Mouse (Mus musculus) kidney, embryonic 15.5 days (tissue): ENCODE results near the gene Rangrf. TPM values are rescaled to one million over a fixed set of nuclear protein-coding genes. Genes with fewer than 3 reads are reported as not detected.
A peak's percentile ranks its signal among the peaks of the same experiment; 100 is the strongest.
"Not testable (repeated sequence)": the region's sequence is repeated elsewhere in the genome, so short reads cannot be mapped to it uniquely, and the experiment has no call there.

Experiments
- ATAC-seq: fragments of 200-750 bp; cut with Nextera tagmentation; replicated peaks from 2 replicates; pipeline ENCODE4 v1.8.0; 2017; ENCODE audit warnings: moderate TSS enrichment; ENCODE audit not compliant: low FRiP score
- H3K27ac ChIP-seq: fragments of 300-500 bp; sonication (generic); 2 replicates; pipeline ENCODE4 v1.5.1; 2015; ENCODE audit warnings: mild to moderate bottlenecking, inconsistent platforms
- H3K27me3 ChIP-seq: fragments of 300-500 bp; sonication (generic); 2 replicates; pipeline ENCODE4 v1.6.1; 2015; ENCODE audit warnings: inconsistent platforms
- H3K36me3 ChIP-seq: fragments of 300-500 bp; sonication (generic); 2 replicates; pipeline ENCODE4 v1.6.1; 2015; ENCODE audit warnings: inconsistent platforms
- H3K4me1 ChIP-seq: fragments of 300-500 bp; sonication (generic); 2 replicates; pipeline ENCODE4 v1.6.1; 2015; ENCODE audit warnings: inconsistent platforms
- H3K4me2 ChIP-seq: fragments of 300-500 bp; sonication (generic); 2 replicates; pipeline ENCODE4 v1.6.1; 2015; ENCODE audit warnings: moderate library complexity, mild to moderate bottlenecking, inconsistent platforms
- H3K4me3 ChIP-seq: fragments of 300-500 bp; sonication (generic); replicated peaks from 2 replicates; pipeline ENCODE4 v1.5.1; 2015; ENCODE audit warnings: mild to moderate bottlenecking, inconsistent platforms
- H3K9ac ChIP-seq: fragments of 300-500 bp; sonication (generic); 2 replicates; pipeline ENCODE4 v1.6.1; 2015; ENCODE audit warnings: mild to moderate bottlenecking, inconsistent platforms
- H3K9me3 ChIP-seq: fragments of 300-500 bp; sonication (generic); replicated peaks from 2 replicates; pipeline ENCODE4 v1.6.1; 2016; ENCODE audit warnings: inconsistent platforms
- WGBS: fragments of 180-500 bp; shearing (Covaris S2); methylation state at CpG from one replicate; pipeline ENCODE4 v1.1.7; 2015; ENCODE audit warnings: mixed read lengths; 5-methylcytosine and 5-hydroxymethylcytosine counted together
- polyA plus RNA-seq: library from polyadenylated mRNA; unstranded; fragments of >200 nt; fragmentation: Nextera tagmentation; extraction: Ambion mirVana; gene quantifications from 2 replicates; pipeline ENCODE4 v1.2.1, GENCODE M21; 2015

Gene Rangrf
- 63.4 and 67.7 TPM in 2 replicates for polyA plus RNA-seq

DNA sequence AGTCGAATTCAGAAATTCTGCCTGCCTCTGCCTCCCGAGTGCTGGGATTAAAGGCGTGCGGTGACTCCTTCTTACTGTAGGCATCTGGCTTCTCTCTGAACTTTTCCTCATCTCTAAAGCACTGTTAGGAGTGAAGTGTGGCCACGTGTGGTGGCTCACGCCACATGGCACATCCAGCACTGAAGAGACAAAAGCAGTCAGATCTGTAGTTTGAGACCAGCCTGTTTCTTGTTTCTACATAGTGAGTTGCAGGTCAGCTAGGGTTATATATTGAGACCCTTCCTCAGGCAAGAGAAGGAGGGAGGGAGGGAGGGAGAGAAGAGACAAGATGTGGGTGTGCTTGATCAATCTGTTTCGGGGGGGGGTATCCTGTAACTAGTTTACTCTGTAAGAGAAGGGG is at the start of gene Rangrf:
Rangrf (minus strand) TSS at position 101 of the 400 bp plus-strand sequence.
- Histone ChIP-seq H3K9me3 (no peaks in the 10 kb centered on the region), H3K36me3 (no peaks in the 10 kb centered on the region)
- ATAC-seq: no peak

GRCm38 (mm10) chr11:69020691-69021090 is 45.7 kb upstream of the Rangrf start:
- no peak overlapping the region for H3K4me3 ChIP-seq
- no peaks in the 10 kb centered on the region for H3K27me3 ChIP-seq
- H3K27ac ChIP-seq: no peak overlapping the region
- H3K4me2 ChIP-seq: no peak overlapping the region
- H3K36me3 ChIP-seq: peaks cover 54% of the 10 kb centered on the region
- no peak overlapping the region for H3K9ac ChIP-seq
- ATAC-seq: no peak
- H3K9me3 ChIP-seq: no peaks in the 10 kb centered on the region
- H3K4me1 ChIP-seq: peaks cover 10% of the 10 kb centered on the region

More for the DNA sequence above, at the start of gene Rangrf:
- no peak within 1 kb of the TSS for H3K27ac ChIP-seq
- WGBS: 84% methylated on average over 7 of the region's 7 CpGs
- H3K4me3 ChIP-seq: peak within 1 kb of the TSS; percentile 53
- no peaks in the 10 kb centered on the region for H3K27me3 ChIP-seq
- peaks cover 25% of the 10 kb centered on the region for H3K4me1 ChIP-seq
- peak within 1 kb of the TSS; percentile 78 for H3K4me2 ChIP-seq
- H3K9ac ChIP-seq: peak within 1 kb of the TSS; percentile 24; the same call in 1 of the 2 replicates

DNA sequence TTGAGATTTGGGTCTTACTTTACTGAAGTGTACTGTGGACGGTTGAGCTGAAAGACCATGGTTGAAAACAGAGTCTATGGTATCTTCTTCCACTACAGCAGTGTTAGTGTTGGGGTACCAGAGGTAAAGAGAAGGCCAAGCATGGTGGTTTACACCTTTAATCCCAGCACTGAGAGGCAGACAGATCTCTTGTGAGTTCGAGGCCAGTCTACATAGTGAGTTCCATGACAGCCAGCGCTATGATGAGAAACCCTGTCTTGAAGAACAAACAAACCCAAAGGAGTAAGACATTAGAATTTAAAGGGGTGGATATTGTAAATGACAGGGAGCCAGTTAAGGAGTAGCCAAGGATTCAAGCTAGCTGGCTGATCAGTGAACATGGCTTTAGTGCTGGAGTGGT is 41.8 kb upstream of the Rangrf start:
- Histone ChIP-seq H3K36me3 (peaks cover 14% of the 10 kb centered on the region), H3K9ac (peak overlapping the region; percentile 79), H3K9me3 (no peaks in the 10 kb centered on the region), H3K27ac (peak overlapping the region; percentile 96), H3K4me1 (peaks cover 15% of the 10 kb centered on the region), H3K4me2 (peak overlapping the region; percentile 75), H3K4me3 (peak overlapping the region; percentile 57), H3K27me3 (no peaks in the 10 kb centered on the region)
- no peak for ATAC-seq
- 61% methylated on average over 3 of the region's 3 CpGs for WGBS

- H3K9me3 ChIP-seq: no peaks in the 10 kb centered on the region
- peak within 1 kb of the TSS; percentile 57 for H3K4me3 ChIP-seq
- H3K27me3 ChIP-seq: no peaks in the 10 kb centered on the region
- H3K9ac ChIP-seq: peak within 1 kb of the TSS; percentile 79
- H3K4me1 ChIP-seq: peaks cover 23% of the 10 kb centered on the region
- H3K36me3 ChIP-seq: peaks cover 5% of the 10 kb centered on the region
- peak; percentile 96 for ATAC-seq
- peak within 1 kb of the TSS; percentile 75 for H3K4me2 ChIP-seq
- 2% methylated on average over 38 of the region's 38 CpGs for WGBS
- H3K27ac ChIP-seq: peak within 1 kb of the TSS; percentile 96
Observed at GRCm38 (mm10) chr11:69015644-69016441, 40.9 kb upstream of the Rangrf start, which contains the start of gene Ctc1. Ctc1 (plus strand) TSS chr11:69015911.

DNA sequence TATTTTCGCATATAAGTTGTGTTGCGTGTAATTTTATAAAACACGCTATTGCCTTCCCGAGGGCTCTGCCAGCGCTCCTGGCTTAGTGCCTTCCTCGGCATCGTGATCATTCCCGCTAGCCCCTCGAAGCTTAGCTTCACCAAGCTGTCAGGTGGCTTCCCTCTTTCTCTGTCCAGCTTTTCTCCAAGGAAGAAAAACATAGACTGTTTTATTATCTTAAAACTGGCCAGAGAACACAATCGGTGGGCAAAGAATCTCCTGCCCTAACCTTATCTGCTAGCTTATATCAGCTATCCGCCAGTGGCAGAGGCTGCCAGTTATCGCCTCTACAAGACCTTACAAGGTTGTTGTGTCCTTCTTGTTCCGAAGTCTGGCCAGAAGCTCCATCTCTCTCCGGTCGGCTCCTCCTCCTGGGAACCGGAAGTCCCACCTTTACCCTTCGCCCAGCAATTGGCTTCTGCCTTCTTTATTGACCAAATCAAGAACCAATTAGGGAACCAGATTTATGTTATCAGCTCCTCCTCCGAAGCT is 37.2 kb upstream of the Rangrf start:
- H3K9me3 ChIP-seq: no peaks in the 10 kb centered on the region
- no peaks in the 10 kb centered on the region for H3K27me3 ChIP-seq
- H3K4me3 ChIP-seq: peak overlapping the region; percentile 56
- H3K4me2 ChIP-seq: peak overlapping the region; percentile 78
- peaks cover 30% of the 10 kb centered on the region for H3K4me1 ChIP-seq
- H3K27ac ChIP-seq: peak overlapping the region; percentile 93
- H3K9ac ChIP-seq: peak overlapping the region; percentile 58
- peak; percentile 63 for ATAC-seq
- H3K36me3 ChIP-seq: no peaks in the 10 kb centered on the region
- 1% methylated on average over 18 of the region's 18 CpGs for WGBS

DNA sequence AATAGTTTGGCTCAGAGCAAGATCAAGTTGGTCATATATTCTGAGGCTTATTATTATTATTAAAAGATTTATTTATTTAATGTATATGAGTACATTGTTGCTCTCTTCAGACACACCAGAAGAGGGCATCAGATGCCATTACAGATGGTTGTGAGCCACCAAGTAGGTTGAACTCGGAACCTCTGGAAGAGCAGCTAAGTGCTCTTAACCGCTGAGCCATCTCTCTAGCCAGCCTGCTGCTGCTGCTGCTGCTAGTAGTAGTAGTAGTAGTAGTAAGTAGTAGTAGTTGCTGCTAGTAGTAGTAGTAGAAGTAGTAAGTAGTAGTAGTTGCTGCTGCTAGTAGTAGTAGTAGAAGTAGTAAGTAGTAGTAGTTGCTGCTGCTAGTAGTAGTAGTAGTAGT is 36.5 kb upstream of the Rangrf start:
- not testable (repeated sequence) for ATAC-seq, H3K36me3 ChIP-seq, H3K9me3 ChIP-seq, H3K27me3 ChIP-seq
- Histone ChIP-seq H3K4me1 (peaks cover 24% of the 10 kb centered on the region), H3K4me2 (peak overlapping the region; percentile 78), H3K9ac (peak overlapping the region; percentile 58; the same call in 1 of the 2 replicates), H3K27ac (peak overlapping the region; percentile 93), H3K4me3 (peak overlapping the region; percentile 56)
- 79% methylated on average over 2 of the region's 2 CpGs for WGBS

GRCm38 (mm10) chr11:69010400-69011323 is 35.7 kb upstream of the Rangrf start:
- H3K9me3 ChIP-seq: no peaks in the 10 kb centered on the region
- no peak for ATAC-seq
- 91% methylated on average over 15 of the region's 15 CpGs for WGBS
- 0 out of 2 replicates have a peak overlapping the region, but pooled peaks have one; percentile 14 for H3K27ac ChIP-seq
- peak overlapping the region; percentile 78 for H3K4me2 ChIP-seq
- H3K4me1 ChIP-seq: peaks cover 24% of the 10 kb centered on the region
- H3K36me3 ChIP-seq: no peaks in the 10 kb centered on the region
- no peak overlapping the region for H3K4me3 ChIP-seq
- no peaks in the 10 kb centered on the region for H3K27me3 ChIP-seq
- H3K9ac ChIP-seq: no peak overlapping the region

- Histone ChIP-seq H3K9me3 (no peaks in the 10 kb centered on the region), H3K4me2 (no peak overlapping the region), H3K4me3 (no peak overlapping the region), H3K4me1 (peaks cover 20% of the 10 kb centered on the region), H3K27ac (no peak overlapping the region), H3K27me3 (no peaks in the 10 kb centered on the region), H3K9ac (no peak overlapping the region), H3K36me3 (no peaks in the 10 kb centered on the region)
- WGBS: 90% methylated on average over 1 of the region's 1 CpGs
- no peak for ATAC-seq
Observed at GRCm38 (mm10) chr11:69009508-69009907, 34.5 kb upstream of the Rangrf start.

- Histone ChIP-seq H3K4me3 (peak within 1 kb of the TSS; percentile 86), H3K4me2 (peak within 1 kb of the TSS; percentile 75), H3K27me3 (no peaks in the 10 kb centered on the region), H3K27ac (peak within 1 kb of the TSS; percentile 52), H3K9ac (peak within 1 kb of the TSS; percentile 80), H3K9me3 (no peaks in the 10 kb centered on the region), H3K36me3 (peaks cover 2% of the 10 kb centered on the region), H3K4me1 (peaks cover 20% of the 10 kb centered on the region)
- WGBS: 11% methylated on average over 38 of the region's 38 CpGs
- peak; percentile 83 for ATAC-seq
Observed at GRCm38 (mm10) chr11:69008182-69009121, 33.5 kb upstream of the Rangrf start, which contains the start of gene Pfas. Pfas (minus strand) TSS chr11:69008460.

- H3K4me2 ChIP-seq, H3K9me3 ChIP-seq, H3K4me3 ChIP-seq, ATAC-seq, H3K27ac ChIP-seq, H3K27me3 ChIP-seq, H3K9ac ChIP-seq: not testable (repeated sequence)
- Histone ChIP-seq H3K4me1 (peaks cover 18% of the 10 kb centered on the region), H3K36me3 (peaks cover 21% of the 10 kb centered on the region)
Observed at GRCm38 (mm10) chr11:69006575-69006974, 31.6 kb upstream of the Rangrf start.

GRCm38 (mm10) chr11:69005193-69005592 is 30.2 kb upstream of the Rangrf start:
- H3K9me3 ChIP-seq: no peaks in the 10 kb centered on the region
- no peak for ATAC-seq

More at GRCm38 (mm10) chr11:69005193-69005592, 30.2 kb upstream of the Rangrf start:
- 94% methylated on average over 7 of the region's 7 CpGs for WGBS
- Histone ChIP-seq H3K4me2 (no peak overlapping the region), H3K9ac (no peak overlapping the region), H3K4me1 (peaks cover 9% of the 10 kb centered on the region), H3K4me3 (no peak overlapping the region), H3K27ac (no peak overlapping the region), H3K36me3 (peaks cover 35% of the 10 kb centered on the region), H3K27me3 (no peaks in the 10 kb centered on the region)
